8 mouse cellular contexts compared by ENCODE assay signal in genomic region chr6:23840001-23840400, GRCm38 (mm10). TPM values are rescaled to one million over a fixed set of nuclear protein-coding genes. Genes with fewer than 3 reads are reported as not detected.
DNase-seq lines count a peak whose midpoint lies in the region; ATAC-seq and TF ChIP-seq lines count a peak whose summit lies in the region.

No protein-coding gene starts in this region.

- no peak for TF ChIP-seq POLR2A in brain, embryonic 14.5 days (IDR thresholded peaks at IDR 0.05; ENCODE audit: borderline replicate concordance, extremely low read depth, insufficient read depth, insufficient read length, poor library complexity, severe bottlenecking)

- 1% methylated on average over 15 of the region's 15 CpGs for WGBS in forebrain, embryonic 13.5 days
- 2% methylated on average over 15 of the region's 15 CpGs for WGBS in lung, embryonic 14.5 days
- 2% methylated on average over 15 of the region's 15 CpGs for WGBS in stomach, embryonic 16.5 days

- peak; percentile 16; the same call in 1 of the 2 replicates for TF ChIP-seq CTCF in brain, embryonic 14.5 days (IDR thresholded peaks at IDR 0.05; ENCODE audit: borderline replicate concordance, extremely low read depth, insufficient read depth, insufficient read length)
- peak; percentile 40; the same call in 1 of the 2 replicates for TF ChIP-seq CTCF in lung, embryonic 14.5 days (IDR thresholded peaks at IDR 0.05; ENCODE audit: low read depth)

- peak; percentile 51 for DNase-seq in ZHBTc4 (ENCODE audit: low read depth, low spot score)
- DNase-seq in brain, embryonic 14.5 days (ENCODE audit: low read depth): peak; percentile 63
- DNase-seq in kidney, adult 11 months: peak; percentile 5
- DNase-seq in lung, embryonic 14.5 days: peak; percentile 67
- DNase-seq in spleen, postnatal 36 days (ENCODE audit: low spot score in 2 of 2): no peak

- peaks cover 26% of the 10 kb centered on the region for H3K27me3 ChIP-seq in forebrain, embryonic 13.5 days
- H3K27me3 ChIP-seq in lung, embryonic 14.5 days (ENCODE audit: insufficient read depth, low read length): peaks cover 13% of the 10 kb centered on the region
- H3K27me3 ChIP-seq in stomach, embryonic 16.5 days (ENCODE audit: control insufficient read depth, insufficient read depth, low read length): peaks cover 8% of the 10 kb centered on the region

- peak overlapping the region; percentile 90 for H3K4me2 ChIP-seq in forebrain, embryonic 13.5 days
- H3K4me2 ChIP-seq in lung, embryonic 14.5 days: peak overlapping the region; percentile 80
- peak overlapping the region; percentile 83 for H3K4me2 ChIP-seq in stomach, embryonic 16.5 days (ENCODE audit: low read depth, low read length)

- peak overlapping the region; percentile 66 for H3K4me3 ChIP-seq in forebrain, embryonic 13.5 days
- peak overlapping the region; percentile 66 for H3K4me3 ChIP-seq in lung, embryonic 14.5 days (ENCODE audit: low read depth, low read length)
- peak overlapping the region; percentile 74 for H3K4me3 ChIP-seq in stomach, embryonic 16.5 days (replicated peaks; ENCODE audit: low read length)

- H3K9ac ChIP-seq in forebrain, embryonic 13.5 days: peak overlapping the region; percentile 69; the same call in 1 of the 2 replicates
- H3K9ac ChIP-seq in lung, embryonic 14.5 days: peak overlapping the region; percentile 70
- peak overlapping the region; percentile 83 for H3K9ac ChIP-seq in stomach, embryonic 16.5 days (ENCODE audit: low read length)

- no peaks in the 10 kb centered on the region for H3K9me3 ChIP-seq in forebrain, embryonic 13.5 days (replicated peaks)
- no peaks in the 10 kb centered on the region for H3K9me3 ChIP-seq in lung, embryonic 14.5 days (ENCODE audit: low read depth, low read length)
- H3K9me3 ChIP-seq in stomach, embryonic 16.5 days (replicated peaks; ENCODE audit: control insufficient read depth, low read length): no peaks in the 10 kb centered on the region

- H3K4me1 ChIP-seq in forebrain, embryonic 13.5 days: peaks cover 12% of the 10 kb centered on the region
- H3K4me1 ChIP-seq in lung, embryonic 14.5 days (ENCODE audit: insufficient read depth): no peaks in the 10 kb centered on the region
- peaks cover 3% of the 10 kb centered on the region; the same call in 1 of the 2 replicates for H3K4me1 ChIP-seq in stomach, embryonic 16.5 days (ENCODE audit: control insufficient read depth, insufficient read depth, low read length)

- no peaks in the 10 kb centered on the region for H3K36me3 ChIP-seq in forebrain, embryonic 13.5 days (ENCODE audit: poor library complexity, severe bottlenecking)
- H3K36me3 ChIP-seq in lung, embryonic 14.5 days (ENCODE audit: insufficient read depth): no peaks in the 10 kb centered on the region
- H3K36me3 ChIP-seq in stomach, embryonic 16.5 days (ENCODE audit: control insufficient read depth, insufficient read depth, low read length): no peaks in the 10 kb centered on the region

- no peak for ATAC-seq in forebrain, embryonic 13.5 days
- peak; percentile 40; the same call in 1 of the 2 replicates for ATAC-seq in lung, embryonic 14.5 days (ENCODE audit: insufficient read depth)
- no peak for ATAC-seq in stomach, embryonic 16.5 days (ENCODE audit: insufficient read depth, low FRiP score)
- ATAC-seq in erythroblast, adult 5-6 weeks (replicated peaks; ENCODE audit: low FRiP score, poor library complexity, severe bottlenecking): no peak

- H3K27ac ChIP-seq in forebrain, embryonic 13.5 days: no peak overlapping the region
- H3K27ac ChIP-seq in lung, embryonic 14.5 days (ENCODE audit: low read depth): no peak overlapping the region
- H3K27ac ChIP-seq in stomach, embryonic 16.5 days (ENCODE audit: low read length): no peak overlapping the region

RNA-seq across cellular contexts. Expression of gene Cadps2, which starts 0.8 kb away (rescaled TPM):
- polyA plus RNA-seq in brain, embryonic 14.5 days (2012; rRNA removed): 5.3 and 7.7 TPM in 2 replicates
- polyA plus RNA-seq in forebrain, embryonic 13.5 days (2015; fragmentation: Nextera tagmentation; extraction: Ambion mirVana): 3.2 and 4.9 TPM in 2 replicates
- polyA plus RNA-seq in lung, embryonic 14.5 days (2014; fragmentation: Nextera tagmentation; extraction: Ambion mirVana): 6.7 and 8.8 TPM in 2 replicates
- polyA plus RNA-seq in stomach, embryonic 16.5 days (2015; fragmentation: Nextera tagmentation; extraction: Ambion mirVana): 3.3 and 3.4 TPM in 2 replicates
- not detected in 2 replicates for total RNA-seq in erythroblast, adult 5-6 weeks (2015; ENCODE audit: low replicate concordance)
- total RNA-seq in erythroblast, adult 5-6 weeks (2017; ENCODE audit: low replicate concordance): 0.70 TPM in 1 of 2 replicates, not detected in the other

Comparison
In these comparisons a context has a peak if more than half of its experiments do, and no peak if none do; other contexts are left out.
1. DNase-seq: peak in ZHBTc4 (single experiment), brain, embryonic 14.5 days (single experiment), kidney, adult 11 months (single experiment) and lung, embryonic 14.5 days (single experiment); none in spleen, postnatal 36 days (0 of 2).
2. Peak in every context shown above with its lines, with median percentiles within 50 percentile points of each other: H3K4me2 ChIP-seq, H3K4me3 ChIP-seq and H3K9ac ChIP-seq.